Comparison of ENCODE assay signal across 22 mouse cellular contexts in the genomic region with DNA sequence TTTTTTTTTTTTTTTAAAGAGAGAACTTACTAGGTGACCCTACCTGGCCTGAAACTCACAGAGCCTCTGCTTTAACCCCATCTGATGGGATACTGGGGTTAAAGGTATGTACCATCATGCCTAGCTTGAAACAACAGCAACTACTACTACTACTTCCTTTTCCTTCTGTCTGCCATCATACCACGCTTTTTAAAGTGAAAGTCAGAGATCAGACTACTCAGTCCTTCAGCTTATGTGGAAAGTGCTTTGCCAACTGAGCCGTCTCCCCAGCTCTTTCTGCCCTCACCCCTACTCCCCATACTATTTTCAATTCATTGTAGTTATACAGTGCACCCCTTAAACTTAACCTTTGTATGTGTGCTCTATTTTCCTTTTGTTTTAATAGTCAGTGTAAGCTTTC. TPM values are rescaled to one million over a fixed set of nuclear protein-coding genes. Genes with fewer than 3 reads are reported as not detected.
DNase-seq lines count a peak whose midpoint lies in the region; ATAC-seq lines count a peak whose summit lies in the region.
"Had no signal": no experiment of that assay in that cellular context is flagged by ENCODE, and none has a peak within 500 bp of the region (broad histone marks: within the 10 kb centered on the region; RNA-seq: fewer than 3 reads in every experiment).

No protein-coding gene starts in this region.

- peak; percentile 27 for DNase-seq in CD4-positive, CD25-positive, alpha-beta regulatory T cell, adult 2 months (ENCODE audit: low read depth, low spot score)
- peak; percentile 37 for DNase-seq in induced T-regulatory cell, adult 2 months (ENCODE audit: low read depth)
- DNase-seq in naive thymus-derived CD4-positive, alpha-beta T cell, adult 2 months (ENCODE audit: low read depth) = peak; percentile 17
- no peak for DNase-seq in cerebellum, postnatal 14 days
- DNase-seq in B cell, adult 2 months = no peak
- DNase-seq: adrenal gland, adult 2 months; adrenal gland, postnatal 10 days; adrenal gland, postnatal 25 days; cerebellum, adult 11 months; cerebellum, adult 18-20 months; cerebellum, adult 8-10 months; cerebellum, adult 9-11 months; cerebellum, postnatal 25 days had no signal

- peak; percentile 70 for ATAC-seq in CD4-positive, CD25-positive, alpha-beta regulatory T cell, adult 4 months
- no peak for ATAC-seq in megakaryocyte-erythroid progenitor cell, adult 5-6 weeks (replicated peaks; ENCODE audit: low FRiP score, low TSS enrichment, poor library complexity, severe bottlenecking)
- ATAC-seq: forebrain, embryonic 14.5 days; forebrain, embryonic 16.5 days; Patski had no signal

RNA-seq across cellular contexts. Expression of a gene that starts 38.3 kb away (rescaled TPM):
- polyA plus RNA-seq in CD4-positive, CD25-positive, alpha-beta regulatory T cell, adult 4 months (2017; shearing (Covaris generic)) = 100 to 1,000 TPM; 212 to 304 TPM
- total RNA-seq in megakaryocyte-erythroid progenitor cell, adult 5-6 weeks (2014; fragmentation: Nextera tagmentation) = 145 and 230 TPM in 2 replicates
- 158 and 298 TPM in 2 replicates for total RNA-seq in megakaryocyte-erythroid progenitor cell, adult 5-6 weeks (2017)

RNA-seq across cellular contexts. Expression of a gene that starts 48.4 kb away (rescaled TPM):
- polyA plus RNA-seq in CD4-positive, CD25-positive, alpha-beta regulatory T cell, adult 4 months (2017; shearing (Covaris generic)) = not detected
- total RNA-seq in megakaryocyte-erythroid progenitor cell, adult 5-6 weeks (2014; fragmentation: Nextera tagmentation) = not detected in 2 replicates
- total RNA-seq in megakaryocyte-erythroid progenitor cell, adult 5-6 weeks (2017) = not detected in 2 replicates
- total RNA-seq: adrenal gland, adult 2 months; adrenal gland, postnatal 10 days; adrenal gland, postnatal 25 days; adrenal gland, postnatal 4 days; CH12.LX; G1E had no signal
- polyA plus RNA-seq: adrenal gland, adult 2 months; embryonic facial prominence, embryonic 14.5 days; Patski had no signal

Comparison
In these comparisons a context has a peak if more than half of its experiments do, and no peak if none do; other contexts are left out.
1. DNase-seq: peak in CD4-positive, CD25-positive, alpha-beta regulatory T cell, adult 2 months (single experiment), induced T-regulatory cell, adult 2 months (single experiment) and naive thymus-derived CD4-positive, alpha-beta T cell, adult 2 months (single experiment); none in cerebellum, postnatal 14 days (0 of 2) and B cell, adult 2 months (0 of 2).